Mouse (Mus musculus): ENCODE measurements around the gene Coq8a. TPM values are rescaled to one million over a fixed set of nuclear protein-coding genes. Genes with fewer than 3 reads are reported as not detected.

Gene Coq8a
- total RNA-seq, 2 experiments from 2014 or later: 8.4 to 22.3 TPM

DNA sequence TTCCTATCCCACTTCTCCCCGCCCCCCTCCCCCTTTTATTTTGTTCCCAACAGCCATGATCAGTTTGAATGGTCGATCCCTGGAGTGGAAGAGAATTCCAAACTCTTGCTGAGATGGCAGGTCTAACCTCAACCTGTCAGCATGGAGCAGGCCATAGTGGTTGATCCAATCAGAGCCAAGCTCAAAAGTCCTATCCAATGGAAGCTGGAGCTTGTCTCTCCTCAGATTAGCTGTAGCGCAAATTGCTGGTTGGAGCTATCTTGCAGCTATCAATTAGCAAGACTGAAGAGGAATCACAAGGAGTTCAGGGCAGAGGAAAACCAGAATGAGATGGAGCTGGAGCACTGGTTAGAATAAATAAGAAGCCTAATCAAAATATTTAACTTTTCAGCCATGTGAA, 9.0 kb upstream of the Coq8a start:
- ATAC-seq (replicated peaks; ENCODE audit: low FRiP score, low TSS enrichment, poor library complexity, severe bottlenecking): no peak

DNA sequence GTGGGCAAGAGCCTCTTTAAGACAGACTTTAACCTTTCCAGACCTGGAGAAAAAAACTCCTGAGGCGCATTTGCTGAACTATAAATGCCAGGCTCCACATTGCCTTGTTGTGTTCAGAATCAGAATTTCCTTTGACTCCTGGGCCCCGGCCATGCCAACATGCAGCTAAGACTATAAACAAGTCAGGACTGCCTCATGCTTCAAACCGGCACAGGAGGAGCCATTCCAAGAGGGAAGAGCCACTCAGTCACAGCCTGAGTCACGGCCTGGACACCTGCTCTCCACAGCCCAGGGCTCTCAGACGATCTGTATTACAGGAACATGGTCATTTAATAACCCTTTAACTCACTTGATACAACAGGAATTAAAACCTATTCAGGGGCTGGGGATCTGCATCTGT, 1.3 kb upstream of the Coq8a start:
- ATAC-seq (replicated peaks; ENCODE audit: low FRiP score, low TSS enrichment, poor library complexity, severe bottlenecking): no peak

DNA sequence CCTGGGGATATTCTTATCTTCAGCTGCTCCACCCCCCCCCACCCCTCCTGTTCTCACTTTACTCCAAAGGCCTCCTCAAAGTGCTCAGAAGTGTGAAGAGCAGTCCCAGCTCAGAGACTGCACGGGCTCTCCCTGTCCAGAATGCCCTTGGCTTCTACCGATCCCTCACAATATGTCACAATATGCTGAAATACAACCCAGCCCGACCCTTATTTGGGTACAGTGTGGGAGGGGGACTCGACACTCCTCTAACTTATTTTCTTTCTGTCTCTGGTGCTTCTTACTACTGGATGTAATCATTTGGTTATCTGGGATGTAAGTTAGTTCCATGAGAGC, 281 bp upstream of the Coq8a start:
- ATAC-seq (replicated peaks; ENCODE audit: low FRiP score, low TSS enrichment, poor library complexity, severe bottlenecking): no peak

DNA sequence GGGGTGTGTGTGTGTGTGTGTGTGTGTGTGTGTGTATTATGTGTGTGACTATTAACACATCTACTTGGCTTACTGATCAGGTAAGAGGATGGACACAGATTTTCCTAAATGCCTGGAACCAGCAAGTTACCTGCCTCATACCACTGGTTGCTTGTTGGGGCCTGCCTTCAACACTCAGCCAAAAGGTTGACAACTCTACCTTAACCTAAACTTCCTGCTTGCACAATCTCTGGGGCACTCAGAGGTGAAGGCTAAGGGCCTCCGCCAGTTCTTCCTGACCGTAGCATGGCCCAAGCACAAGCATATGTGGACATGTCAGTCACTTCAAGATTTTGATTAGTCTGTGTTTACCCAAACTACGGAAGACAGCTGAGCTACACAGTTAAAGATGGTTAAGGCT, 1.4 kb downstream of the Coq8a start:
- no peak for ATAC-seq (replicated peaks; ENCODE audit: low FRiP score, low TSS enrichment, poor library complexity, severe bottlenecking)

DNA sequence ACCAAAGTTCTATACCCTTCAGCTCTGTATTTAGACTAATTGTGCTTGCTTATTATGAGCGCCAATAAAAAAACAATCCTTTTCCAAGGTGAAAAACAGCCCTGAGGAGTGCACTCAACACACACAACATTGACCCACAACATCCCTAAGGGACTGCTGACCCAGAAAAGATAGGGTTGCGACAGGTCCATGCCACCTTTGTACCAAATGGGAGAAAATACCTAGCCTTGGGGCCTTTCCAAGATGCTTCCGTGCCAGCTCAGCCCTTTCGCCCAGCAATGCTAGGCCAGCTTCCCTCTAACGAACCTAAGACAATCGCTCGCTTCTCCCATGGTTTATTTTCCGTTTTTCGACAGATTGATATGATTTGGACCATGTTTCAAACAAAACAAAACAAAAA, 2.9 kb downstream of the Coq8a start:
- ATAC-seq (replicated peaks; ENCODE audit: low FRiP score, low TSS enrichment, poor library complexity, severe bottlenecking): no peak

DNA sequence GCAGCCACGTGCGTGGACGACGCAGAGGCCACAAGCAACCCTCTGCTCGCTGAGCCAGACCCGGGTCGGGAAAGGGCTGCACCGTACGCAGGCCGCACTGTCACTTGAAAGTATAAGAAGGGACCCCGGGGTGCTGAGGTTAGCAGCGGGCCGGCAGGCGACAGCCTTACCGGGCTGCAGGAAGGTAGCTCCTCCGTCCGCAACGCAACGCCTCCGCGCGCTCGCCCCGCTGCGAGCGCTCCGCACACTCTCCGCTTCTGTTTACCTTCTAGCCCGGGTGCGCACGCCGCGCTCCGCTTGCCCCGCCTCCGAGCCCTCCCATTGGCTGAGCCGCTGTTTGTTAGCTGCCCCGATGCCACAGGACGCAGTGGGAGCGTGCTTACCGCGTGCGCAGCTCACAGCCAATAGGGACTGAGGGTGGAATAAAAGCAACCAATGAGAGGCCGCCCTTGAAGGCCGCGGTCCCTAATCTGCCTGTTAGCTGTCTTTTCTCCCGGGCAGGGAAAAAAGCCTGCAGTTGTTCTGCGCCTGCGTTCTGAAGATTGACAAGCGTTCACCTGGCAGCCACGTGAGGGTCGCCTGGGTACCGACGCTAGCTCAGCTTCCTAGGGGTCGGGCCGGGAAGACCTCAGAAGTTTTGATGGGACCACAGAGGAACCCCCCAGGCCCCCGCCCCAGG, 3.6 kb downstream of the Coq8a start:
- ATAC-seq (replicated peaks; ENCODE audit: low FRiP score, low TSS enrichment, poor library complexity, severe bottlenecking): peak; percentile 98

DNA sequence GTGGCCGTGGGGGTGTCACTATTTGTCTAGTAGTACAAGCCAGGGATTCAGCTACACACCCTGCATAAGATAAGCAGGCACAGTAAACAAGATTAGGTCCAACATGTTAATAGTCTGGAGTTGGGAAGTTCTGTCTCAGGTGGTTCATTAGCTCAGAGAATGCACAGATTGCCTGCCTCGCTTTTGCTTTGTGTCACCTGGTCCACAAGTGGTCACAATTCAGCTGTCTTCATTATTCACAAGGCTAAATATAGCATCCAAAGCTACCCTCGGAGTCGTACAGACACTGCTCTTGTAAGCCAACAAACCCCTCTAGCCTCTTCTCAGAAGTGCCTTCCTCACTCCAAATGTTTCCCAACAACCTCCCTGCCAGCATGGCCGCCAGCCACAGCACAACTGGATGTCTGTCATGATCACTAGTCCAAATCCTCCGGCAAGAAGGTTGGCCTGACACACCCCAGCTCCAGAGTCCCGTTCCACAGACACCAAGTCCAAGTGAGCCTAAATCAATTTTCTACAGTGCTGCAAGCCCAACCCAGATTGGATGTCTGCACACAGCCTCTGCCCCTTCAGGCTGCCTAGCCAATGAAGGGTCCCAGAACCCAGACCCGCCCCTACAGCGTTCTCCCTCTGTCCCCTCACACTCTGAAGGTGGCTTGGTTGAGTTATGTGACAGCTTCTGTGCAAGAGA, 4.5 kb downstream of the Coq8a start:
- peak; percentile 62 for ATAC-seq (replicated peaks; ENCODE audit: low FRiP score, low TSS enrichment, poor library complexity, severe bottlenecking)

DNA sequence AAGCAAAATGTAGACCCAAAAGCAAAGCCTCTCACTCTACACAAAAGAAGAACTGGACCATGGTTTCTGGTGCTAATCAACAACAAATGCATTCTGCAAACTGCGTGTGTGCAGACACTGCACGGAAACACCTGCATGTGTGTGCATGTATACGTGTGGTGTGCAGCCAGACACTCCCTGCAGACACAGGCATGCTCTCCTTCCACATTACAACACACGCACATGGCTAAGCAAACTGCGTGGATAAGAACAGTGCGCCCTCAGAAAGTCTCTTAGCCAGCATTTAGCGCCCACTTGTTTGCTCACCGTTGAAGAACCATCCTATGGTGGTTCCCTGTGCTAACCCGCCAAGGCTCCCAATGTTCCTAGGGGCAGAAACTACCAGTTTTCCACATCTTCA, 5.4 kb downstream of the Coq8a start:
- no peak for ATAC-seq (replicated peaks; ENCODE audit: low FRiP score, low TSS enrichment, poor library complexity, severe bottlenecking)

DNA sequence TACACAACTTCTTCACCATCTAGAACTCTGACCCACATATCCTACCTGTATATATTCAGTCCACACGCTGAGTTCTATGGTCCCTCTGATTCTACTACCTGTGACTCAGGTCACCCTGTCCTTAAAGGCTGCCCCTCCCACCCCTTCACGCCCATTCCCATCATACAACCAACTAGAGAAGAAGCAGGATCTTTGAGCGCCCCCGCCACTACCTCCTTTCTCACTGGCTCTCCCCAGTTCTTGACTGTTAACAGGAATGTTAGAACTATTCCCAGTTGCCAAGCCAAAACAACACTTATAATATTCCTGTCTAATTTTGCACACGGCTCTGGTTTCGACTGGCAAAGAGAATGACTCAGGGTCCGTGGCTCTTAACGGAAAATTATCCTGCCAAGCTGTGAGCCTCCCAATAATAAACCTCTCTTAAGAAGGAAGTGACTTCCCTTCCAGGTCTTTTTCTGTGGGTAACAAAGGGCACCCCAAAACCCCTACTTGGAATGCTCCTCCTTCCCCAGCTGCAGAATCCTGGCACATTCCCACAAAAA, 5.9 kb downstream of the Coq8a start:
- no peak for ATAC-seq (replicated peaks; ENCODE audit: low FRiP score, low TSS enrichment, poor library complexity, severe bottlenecking)

DNA sequence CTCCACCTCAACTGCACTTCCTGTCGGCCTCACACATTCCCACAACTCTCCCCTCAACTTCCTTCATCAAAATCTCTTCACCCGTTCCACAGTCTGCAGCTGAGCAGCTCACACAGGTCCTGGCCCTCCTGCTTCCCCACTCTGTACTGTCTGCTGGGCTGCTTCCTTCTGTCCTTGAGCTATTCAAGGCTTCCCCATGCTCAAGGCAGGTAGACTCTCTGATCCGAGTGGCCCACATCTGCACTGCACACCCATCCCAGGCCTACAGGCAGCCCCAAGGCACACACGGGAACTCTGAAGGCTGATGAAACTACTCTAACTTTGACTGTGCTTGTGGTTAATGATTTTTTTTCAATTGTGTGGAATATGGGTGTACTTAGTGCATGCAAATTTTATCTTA, 6.5 kb downstream of the Coq8a start:
- ATAC-seq (replicated peaks; ENCODE audit: low FRiP score, low TSS enrichment, poor library complexity, severe bottlenecking): no peak

DNA sequence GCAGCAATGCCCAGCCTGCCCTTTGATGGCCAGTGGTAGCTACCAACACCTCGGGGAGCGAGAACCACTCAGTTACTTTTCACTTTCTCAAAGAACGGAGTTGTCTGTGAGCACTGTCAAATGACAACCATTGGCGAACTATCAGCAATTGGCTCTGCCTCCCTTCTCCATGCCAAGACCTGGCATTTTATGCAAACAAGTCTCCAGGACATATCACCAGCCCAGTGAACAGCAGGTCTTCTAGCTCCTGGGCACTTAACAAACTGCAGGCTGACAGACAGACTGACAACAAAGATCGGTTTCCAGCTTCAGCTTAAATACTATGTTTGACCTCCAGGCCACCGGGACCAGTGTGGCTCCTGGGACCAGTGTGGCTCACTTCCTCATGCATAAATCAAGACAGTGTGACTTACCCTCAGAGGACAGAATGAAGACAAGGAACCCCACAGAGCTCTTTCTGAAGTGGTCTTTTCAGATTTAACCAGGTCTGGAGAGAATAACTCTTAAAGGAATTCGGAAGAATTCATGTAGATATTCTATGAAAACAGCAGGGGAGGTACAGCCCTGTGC, 7.7 kb downstream of the Coq8a start:
- no peak for ATAC-seq (replicated peaks; ENCODE audit: low FRiP score, low TSS enrichment, poor library complexity, severe bottlenecking)

DNA sequence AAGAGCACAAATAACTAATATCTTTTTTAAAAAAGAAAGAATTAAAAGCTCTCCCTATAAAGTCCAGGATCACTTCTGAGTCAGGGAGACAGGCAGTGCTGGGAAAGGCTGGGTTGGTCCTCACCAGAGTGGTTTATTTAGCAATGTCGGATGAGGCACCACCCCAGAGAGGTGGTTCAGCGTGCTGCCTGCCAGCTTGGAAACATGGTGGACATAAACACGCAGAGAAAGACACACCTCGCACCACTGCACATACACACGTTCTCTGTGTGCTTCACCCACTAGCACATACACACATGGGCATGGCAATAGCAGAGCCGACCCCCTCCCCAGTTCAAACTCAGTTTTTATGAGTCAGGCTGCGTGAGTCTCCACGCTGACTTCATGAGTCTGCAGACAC, 8.3 kb downstream of the Coq8a start:
- ATAC-seq (replicated peaks; ENCODE audit: low FRiP score, low TSS enrichment, poor library complexity, severe bottlenecking): no peak

DNA sequence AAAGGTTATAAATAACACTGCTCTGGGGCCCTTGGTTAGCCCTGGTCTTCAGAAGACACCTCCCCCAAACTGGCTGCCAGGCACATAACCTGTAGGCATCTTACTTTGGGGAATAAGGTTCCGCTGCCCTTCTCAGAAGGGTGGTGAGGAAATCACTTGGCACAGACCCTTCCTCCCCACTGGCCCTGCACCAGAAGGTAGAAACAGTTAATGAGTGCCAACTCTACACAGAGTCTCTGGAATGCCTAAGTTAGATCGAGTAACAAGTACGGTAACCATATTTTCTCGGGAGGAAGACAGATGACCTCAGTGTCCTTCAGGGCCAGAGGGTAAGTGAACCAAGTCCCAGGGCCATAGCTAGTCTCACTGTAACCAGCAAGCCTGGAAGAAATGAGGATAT, 10.5 kb downstream of the Coq8a start:
- ATAC-seq (replicated peaks; ENCODE audit: low FRiP score, low TSS enrichment, poor library complexity, severe bottlenecking): no peak

DNA sequence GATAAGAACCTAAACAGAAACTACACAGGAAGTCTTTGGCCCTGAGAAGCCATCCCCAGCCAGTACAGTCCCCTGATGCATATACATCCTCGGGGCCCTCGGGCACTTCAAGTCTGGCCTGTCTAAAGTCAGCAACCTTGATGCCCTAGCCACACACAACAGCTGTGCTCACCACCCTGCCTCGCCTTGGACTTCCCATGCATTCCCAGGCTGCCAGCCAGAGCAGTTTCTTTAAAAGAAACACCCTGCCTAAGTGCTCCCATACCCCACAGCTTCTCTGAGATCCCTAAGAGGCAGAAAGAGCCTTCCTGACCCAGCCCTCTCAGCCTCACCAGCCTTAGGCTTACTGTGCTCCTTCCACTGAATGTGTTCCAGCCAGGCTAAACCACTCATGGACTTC, 13.0 kb downstream of the Coq8a start:
- ATAC-seq (replicated peaks; ENCODE audit: low FRiP score, low TSS enrichment, poor library complexity, severe bottlenecking): no peak

DNA sequence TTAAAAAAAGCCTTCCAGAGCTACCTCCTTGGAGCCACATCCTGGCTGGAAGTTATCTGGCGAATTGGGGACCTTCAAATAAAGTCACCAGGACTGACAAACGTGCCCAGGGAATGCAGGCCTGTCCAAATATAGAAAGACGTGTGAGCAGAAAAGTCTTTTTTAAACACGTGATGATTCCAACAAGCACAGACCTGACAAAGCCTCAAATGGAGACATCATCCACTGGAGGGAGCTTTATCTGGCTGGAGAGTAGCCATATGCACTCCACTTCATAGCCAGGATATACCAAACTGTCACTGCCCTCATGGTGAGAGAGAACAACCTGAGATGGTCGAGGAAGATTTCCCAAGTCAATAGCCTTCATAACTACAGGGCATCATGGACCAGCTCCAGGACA, 13.5 kb downstream of the Coq8a start:
- ATAC-seq (replicated peaks; ENCODE audit: low FRiP score, low TSS enrichment, poor library complexity, severe bottlenecking): no peak

DNA sequence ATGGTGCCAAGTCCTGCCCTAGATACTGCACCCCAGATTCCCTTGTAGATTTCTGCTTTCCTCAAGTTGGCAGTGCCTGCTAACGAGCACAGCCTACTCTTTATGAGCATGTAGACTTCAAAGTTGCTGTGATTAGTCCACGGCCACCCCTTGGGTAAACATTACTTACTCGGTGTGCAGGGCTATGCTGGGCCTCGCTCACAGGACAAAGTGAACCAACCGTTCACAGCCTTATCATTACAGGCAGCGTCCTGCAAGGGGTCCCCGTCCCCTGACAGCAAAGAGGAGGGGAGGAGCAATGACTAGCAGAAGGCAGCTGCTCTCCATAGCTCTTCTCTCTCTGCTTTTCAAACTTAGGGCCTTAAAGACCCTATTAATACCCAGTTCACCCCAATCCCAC, 14.6 kb downstream of the Coq8a start:
- no peak for ATAC-seq (replicated peaks; ENCODE audit: low FRiP score, low TSS enrichment, poor library complexity, severe bottlenecking)

DNA sequence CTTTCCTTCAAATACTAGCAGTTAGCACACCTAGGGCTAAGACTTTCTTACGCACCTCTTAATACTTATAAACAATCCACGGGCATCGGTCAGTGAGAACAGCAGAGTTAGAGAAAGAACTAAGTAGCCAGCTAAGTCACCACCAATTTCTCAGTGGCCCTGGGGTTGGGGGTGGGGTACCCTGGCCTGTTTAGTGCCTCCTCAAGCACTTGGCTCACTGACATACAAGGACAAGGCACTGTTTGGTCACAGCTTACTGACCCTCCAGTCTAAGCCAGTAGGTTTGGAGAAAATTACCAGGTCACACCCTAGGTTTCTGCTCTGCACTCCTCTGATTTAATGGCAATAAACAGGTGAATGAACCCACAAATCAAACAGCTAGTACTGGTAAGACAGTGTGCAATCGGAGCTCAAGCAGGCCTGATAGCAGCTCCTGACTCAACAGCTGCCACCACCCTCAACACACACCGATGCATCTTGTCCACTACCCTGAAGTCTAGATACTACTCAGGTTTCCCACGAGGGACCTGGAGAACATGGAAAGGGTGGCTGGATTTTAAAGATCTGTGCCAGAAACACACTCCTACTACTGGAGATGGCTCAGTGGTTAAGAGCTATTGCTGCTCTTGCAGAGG, 15.8 kb downstream of the Coq8a start:
- no peak for ATAC-seq (replicated peaks; ENCODE audit: low FRiP score, low TSS enrichment, poor library complexity, severe bottlenecking)

DNA sequence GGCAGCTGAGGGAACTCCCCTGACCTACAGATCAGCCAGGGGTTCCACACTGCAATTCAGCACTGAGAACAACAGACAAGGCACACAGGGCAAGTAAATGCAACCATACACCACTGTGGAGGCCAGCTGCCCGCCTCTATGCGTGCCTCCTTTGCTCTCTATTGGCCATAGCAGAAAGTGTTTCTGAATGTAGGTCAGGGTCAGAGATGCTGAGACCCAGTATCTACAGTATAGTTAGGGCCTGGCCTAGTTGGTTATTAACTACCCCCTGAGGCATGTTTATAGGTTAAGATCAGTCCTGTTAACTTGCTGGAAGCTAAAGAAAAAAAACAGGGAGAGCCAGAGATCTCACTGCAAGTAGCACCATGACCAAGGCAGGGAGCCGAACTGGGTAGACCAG, 16.7 kb downstream of the Coq8a start:
- ATAC-seq (replicated peaks; ENCODE audit: low FRiP score, low TSS enrichment, poor library complexity, severe bottlenecking): no peak

DNA sequence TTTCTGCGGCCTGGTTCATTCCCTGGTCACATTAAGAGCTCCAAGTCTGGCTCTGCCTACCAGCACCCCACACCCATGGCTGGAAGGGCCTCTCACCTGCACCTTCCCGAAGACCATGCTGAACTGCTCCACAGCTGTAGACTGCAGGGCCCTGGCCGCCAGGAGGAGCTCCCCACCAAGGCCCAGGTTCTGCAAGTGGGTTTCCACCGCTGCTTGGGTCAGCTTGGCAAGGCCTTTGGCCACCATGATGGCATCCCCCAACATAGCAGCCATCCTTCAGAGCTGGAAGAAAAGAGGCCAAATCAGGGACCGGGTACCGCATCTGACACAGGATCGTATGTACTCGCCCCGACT, 17.5 kb downstream of the Coq8a start:
- no peak for ATAC-seq (replicated peaks; ENCODE audit: low FRiP score, low TSS enrichment, poor library complexity, severe bottlenecking)

DNA sequence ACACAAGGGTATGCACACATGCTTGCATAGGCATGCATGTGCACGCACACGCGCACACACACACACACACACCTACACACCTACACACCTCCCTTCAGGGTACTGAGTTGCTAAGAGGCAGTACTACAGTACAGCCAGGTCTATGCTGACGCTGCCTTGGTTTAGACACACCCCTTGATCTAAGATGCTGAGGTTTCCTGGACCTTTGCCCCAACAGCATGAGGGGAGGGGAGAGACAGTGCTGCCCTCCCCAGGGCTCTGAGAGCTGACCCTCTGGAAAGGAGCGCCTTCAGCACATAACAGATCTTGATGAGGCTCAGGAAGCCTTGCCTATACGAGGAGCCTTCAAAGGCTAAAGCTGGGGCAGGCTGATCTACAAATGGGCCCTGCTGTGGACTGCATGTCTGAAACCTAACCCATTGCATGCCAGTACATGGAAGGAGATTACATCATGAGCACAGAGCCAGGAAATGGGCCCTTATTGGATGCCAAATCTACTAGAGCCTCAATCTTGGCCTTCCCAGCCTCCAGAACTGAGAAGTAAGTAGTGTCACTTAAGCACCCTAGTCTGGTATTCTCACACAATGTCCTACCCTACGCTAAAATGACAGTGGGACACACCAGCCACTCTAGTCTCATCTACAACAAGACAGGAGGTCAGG, 18.0 kb downstream of the Coq8a start:
- ATAC-seq (replicated peaks; ENCODE audit: low FRiP score, low TSS enrichment, poor library complexity, severe bottlenecking): no peak

All from megakaryocyte-erythroid progenitor cell, adult 5-6 weeks (primary cell).